Mouse (Mus musculus) spleen, postnatal 36 days (tissue): ENCODE results near the gene Slc35g3.

Experiments used
- DNase-seq, 2 experiments: peaks; one replicate each; pipeline ENCODE4 v3.0.0; 2022; ENCODE audit warnings: low spot score in 2 of 2, mixed read lengths in 1 of 2

The Slc35g3 gene

GRCm38 (mm10) chr11:69784793-69785272, 23.1 kb upstream of the Slc35g3 start:
- DNase-seq: peak in 1 of 2 experiments; percentile 38

GRCm38 (mm10) chr11:69781828-69782227, 20.1 kb upstream of the Slc35g3 start:
- no peak for DNase-seq

DNA sequence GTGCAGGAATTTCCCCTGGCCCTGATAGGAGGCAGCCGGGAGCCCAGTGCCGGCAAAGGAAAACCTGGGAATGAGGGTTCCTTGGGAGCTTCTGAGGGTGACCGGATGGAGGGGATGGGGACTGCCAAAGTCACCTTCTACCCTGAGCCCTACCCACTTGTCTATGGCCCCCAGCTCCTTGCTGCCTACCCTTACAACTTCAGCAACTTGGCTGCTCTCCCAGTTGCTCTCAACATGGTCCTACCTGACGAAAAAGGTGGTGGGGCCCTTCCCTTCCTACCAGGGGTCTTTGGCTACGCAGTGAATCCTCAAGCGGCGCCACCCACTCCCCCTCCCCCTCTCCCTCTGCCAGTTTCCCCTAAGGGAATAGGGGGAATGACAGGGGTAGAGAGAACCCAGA, 17.2 kb upstream of the Slc35g3 start:
- no peak for DNase-seq

GRCm38 (mm10) chr11:69778258-69778982, 16.7 kb upstream of the Slc35g3 start:
- DNase-seq: no peak

GRCm38 (mm10) chr11:69777504-69778257, 15.9 kb upstream of the Slc35g3 start:
- no peak for DNase-seq

GRCm38 (mm10) chr11:69776488-69776887, 14.7 kb upstream of the Slc35g3 start:
- DNase-seq: no peak

DNA sequence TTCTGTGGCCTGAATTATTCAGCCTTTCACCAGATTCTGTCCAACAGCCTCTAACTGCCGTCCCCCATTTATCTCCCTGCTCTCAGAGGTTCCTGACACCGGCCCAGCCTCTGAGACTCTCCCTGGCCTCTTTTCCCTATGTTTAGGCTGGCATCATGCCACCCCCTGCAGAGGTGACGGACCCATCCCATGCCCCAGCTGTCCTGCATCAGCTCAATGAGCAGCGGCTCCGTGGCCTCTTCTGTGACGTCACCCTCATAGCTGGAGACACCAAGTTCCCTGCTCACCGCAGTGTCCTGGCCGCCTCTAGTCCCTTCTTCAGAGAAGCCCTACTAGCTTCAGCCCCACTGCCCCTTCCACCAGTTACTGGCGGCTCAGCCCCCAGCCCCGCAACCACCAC, 13.9 kb upstream of the Slc35g3 start:
- DNase-seq: no peak

DNA sequence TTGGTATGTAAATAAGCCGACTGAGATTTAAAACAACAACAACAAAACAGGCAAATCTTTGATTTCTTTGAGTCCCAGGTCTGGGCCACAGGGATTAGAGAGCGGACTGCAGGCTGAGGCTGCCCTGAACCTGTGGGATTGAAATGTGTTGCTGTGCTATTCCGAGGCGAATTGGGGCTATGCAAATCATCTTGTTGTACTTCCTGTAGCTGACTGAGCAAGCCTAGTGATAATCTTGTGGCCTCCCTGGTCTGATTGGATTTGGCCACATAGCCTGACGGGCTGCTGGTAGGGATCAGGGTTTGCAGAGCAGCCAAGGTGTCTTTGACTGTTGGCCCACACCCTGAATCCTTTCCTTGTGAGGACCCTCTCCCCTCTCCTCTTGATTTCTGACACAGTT, 13.2 kb upstream of the Slc35g3 start:
- DNase-seq: peak; percentile 37 to 45

DNA sequence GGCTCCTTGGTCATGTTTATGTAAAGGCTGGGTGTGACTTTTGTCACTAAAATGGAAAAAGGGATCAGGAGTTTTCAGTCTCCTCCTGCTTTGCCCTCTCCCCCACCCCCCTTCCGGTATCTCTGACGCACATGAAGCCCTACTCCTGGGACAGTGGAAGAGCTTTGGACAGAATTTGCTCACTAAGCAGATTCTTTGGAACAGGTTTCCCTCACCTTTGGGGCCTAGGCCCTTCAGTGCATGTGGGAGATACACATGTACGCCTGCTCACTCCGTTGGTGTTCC, 5.8 kb upstream of the Slc35g3 start:
- no peak for DNase-seq

DNA sequence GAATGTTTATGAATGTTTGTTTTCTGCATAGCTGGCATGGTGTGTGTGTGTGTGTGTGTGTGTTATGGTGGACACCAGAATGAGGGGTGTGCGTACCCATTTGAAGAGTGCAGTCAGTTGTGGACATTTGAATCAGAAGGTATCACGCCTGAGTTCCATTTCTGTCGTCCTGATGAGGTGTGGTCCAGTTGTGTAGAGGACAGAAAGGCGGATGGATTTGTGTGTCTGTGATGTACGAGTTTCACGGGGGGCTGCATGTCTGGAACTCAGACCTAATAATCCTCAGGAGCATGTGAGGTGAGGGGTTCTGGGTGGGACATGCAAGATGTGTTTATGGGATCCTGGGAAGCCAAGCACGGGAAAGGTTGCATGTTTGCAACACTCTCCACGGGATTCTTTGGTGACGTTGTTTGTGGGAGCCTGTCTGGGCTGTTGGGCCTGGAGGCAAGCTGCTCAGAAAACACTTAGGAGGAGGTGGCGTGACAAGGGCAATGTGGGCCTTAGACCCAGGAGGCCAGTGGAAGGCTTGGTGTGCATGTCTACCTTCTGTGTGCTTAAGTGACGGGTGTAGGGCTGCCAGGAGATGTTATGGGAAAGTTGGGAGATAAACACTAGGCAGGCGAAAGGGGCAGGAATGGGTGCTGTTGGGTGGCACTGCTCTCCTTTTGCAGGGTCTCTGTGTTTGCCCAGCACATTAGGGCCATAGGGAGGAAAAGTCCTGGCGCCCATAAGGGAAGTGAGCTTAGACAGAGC, 5.3 kb upstream of the Slc35g3 start:
- DNase-seq: no peak

GRCm38 (mm10) chr11:69766126-69766609, 4.4 kb upstream of the Slc35g3 start:
- peak; percentile 71 to 77 for DNase-seq

DNA sequence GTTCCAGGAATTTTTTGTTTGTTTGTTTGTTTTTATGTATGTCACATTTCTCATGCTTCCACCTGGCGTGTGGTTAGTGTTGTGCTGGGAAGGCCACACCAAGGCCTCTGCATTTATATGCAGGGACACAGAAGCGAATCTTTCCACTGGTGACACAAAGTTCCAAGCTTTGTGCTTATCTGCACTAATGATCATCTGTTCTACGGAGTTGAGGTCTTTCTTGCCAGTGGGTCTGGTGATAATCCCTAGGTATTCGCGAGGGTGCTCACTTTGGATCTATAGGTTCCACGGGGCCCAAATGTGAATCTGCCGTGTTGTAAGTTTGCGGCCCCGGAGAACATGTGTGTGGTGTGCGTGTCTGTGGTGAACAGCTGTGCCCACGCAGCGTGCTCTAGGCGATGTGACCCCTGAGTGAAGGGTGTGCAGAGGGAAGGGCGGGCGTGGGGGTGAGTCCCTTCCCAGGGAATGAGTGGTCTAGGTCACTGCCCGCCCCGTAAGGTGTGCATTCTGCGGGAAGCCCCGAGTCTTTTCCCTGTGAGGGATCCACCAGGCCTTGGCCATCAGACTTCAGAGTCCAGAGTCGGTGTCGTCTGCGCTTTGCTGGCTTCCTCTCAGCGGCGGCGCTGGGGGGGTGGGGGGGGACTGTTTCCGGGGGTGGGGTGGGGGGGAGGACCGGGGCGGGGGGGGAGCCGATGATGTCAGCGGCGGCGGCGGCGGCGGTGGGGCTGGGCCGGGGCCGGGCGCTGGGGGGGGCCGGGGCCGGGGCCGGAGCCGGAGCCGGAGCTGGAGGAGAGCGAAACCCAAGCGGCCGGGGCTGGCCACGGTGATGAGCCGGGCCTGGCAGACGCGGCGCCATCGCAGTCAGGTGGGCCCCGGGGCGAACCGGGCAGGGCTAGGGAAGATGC, 3.7 kb upstream of the Slc35g3 start, which contains the start of gene Zbtb4:
Gene Zbtb4 (plus strand): TSS at position 692 of the 905 bp plus-strand sequence.
- peak; percentile 45 to 50 for DNase-seq

- DNase-seq: no peak
Observed at GRCm38 (mm10) chr11:69763551-69763950, 1.8 kb upstream of the Slc35g3 start.

GRCm38 (mm10) chr11:69760901-69761200, 917 bp downstream of the Slc35g3 start:
- no peak for DNase-seq

DNA sequence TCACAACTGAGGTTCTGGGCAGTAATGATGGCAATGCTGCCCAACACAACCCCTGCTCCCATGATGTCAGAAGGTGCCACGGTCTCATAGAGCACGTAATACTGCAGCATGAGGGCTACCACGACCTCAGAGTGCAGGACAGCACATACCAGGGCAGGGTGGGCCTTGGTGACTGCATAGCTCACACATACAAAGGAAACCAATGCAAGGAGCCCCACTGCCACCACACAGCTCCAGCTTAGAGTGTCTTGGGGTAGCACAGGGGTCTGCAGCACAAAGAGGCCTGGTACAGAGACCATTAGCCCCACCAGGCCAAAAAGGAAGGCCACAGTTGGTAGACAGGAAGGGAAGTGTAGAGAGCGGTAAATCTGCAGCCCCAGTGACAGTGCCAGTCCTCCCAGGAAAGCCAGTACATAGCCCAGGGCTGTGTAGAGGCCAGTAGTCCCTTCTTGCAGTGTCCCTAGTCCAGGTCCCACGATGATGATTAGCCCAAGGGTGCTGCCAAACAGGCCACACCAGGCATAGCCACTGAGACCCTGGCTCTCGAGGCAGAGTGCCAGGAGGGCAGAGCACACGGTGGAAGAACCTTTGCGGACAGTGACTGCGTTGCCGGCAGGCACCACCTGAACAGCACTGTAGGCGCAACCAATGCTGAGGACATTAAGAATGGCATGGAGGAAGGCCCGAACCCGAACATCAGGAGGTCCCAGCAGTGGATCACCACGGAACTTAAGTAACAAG, 1.4 kb downstream of the Slc35g3 start:
- DNase-seq: no peak

- peak; percentile 90 to 92 for DNase-seq
Observed at GRCm38 (mm10) chr11:69758971-69759721, 2.6 kb downstream of the Slc35g3 start.

GRCm38 (mm10) chr11:69758478-69758970, 3.2 kb downstream of the Slc35g3 start, which contains the start of gene Polr2a:
Gene Polr2a (minus strand): TSS chr11:69758637.
- DNase-seq: peak; percentile 96 to 97

DNA sequence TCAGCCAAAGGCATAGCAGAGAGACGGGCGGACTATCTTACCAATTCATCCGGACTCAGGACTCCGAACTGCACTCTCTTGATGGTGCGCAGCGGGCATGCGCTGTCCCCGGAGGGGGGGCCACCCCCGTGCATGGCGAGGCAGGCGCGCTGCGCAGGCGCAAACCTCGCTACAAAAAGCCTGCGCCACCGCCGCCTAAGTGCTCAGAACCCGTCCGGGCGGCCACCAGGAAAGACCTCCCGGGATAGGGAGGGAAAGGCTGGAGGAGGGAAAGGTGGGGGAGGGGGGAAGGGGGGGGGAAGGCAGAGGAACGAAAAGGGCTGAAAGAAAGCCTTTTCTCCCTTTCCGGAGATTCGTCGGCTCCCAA, 3.7 kb downstream of the Slc35g3 start:
- DNase-seq: peak; percentile 95 to 96

- DNase-seq: no peak
Observed at GRCm38 (mm10) chr11:69757303-69758089, 4.3 kb downstream of the Slc35g3 start.
